Mouse (Mus musculus): Measurements from ENCODE around the gene Rab4a.
A peak's percentile ranks its signal among the peaks of the same experiment; 100 is the strongest.

Rab4a gene

DNA sequence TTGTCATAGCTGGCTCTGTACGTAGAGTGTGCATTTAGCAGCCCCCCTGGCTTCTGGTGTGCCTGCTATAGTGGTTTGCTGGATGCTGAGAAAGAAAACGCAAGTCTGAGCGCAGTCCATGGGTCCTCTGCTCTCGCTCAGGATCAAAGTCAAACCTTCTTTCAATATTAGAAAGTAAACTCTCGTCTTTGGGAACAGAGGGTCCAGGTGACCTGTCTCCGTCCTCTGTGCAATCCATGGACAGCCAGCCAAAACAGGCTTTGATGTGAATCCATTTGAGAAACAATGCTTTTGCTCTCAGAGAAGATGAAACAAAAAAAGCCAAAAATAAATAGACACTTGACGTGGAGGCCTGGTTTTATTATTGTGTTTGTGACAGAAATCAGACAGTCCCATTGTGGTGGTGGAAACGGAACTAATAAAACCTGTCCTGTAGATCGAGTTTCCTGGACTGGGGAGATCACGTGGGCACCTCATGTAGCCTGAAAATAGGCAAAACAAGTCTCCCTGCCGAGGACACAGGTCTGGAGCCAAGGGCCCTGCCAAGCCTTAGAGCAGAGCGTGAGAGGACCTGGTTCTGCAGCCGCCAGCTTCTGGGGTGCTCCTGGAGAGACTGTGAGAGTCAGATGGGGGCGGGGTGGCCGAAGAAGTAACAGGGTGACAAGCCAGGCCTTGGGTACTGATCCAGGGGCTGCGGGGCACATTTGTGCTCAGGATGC lies 7.5 kb downstream of the Rab4a start:
- DNase-seq (ENCODE audit: extremely low spot score): no peak

DNA sequence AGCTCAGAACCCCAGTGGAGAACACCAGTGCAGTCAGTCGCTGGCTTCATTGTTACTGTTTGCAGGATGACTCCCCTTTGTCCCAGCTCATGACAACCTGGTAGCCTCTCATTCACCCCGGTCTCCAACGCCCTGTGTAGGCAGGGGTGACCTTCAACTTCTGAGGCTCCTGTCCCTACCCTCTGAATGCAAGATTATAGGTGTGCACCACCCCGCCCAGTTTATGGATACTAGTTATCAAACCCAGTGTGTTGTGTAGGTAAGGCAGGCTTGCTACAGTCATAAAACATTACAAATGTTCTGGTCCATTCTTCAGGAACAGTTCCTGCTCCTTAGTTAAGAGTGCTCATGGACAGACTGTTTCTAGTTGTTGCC lies 8.1 kb downstream of the Rab4a start:
- no peak for DNase-seq (ENCODE audit: extremely low spot score)

DNA sequence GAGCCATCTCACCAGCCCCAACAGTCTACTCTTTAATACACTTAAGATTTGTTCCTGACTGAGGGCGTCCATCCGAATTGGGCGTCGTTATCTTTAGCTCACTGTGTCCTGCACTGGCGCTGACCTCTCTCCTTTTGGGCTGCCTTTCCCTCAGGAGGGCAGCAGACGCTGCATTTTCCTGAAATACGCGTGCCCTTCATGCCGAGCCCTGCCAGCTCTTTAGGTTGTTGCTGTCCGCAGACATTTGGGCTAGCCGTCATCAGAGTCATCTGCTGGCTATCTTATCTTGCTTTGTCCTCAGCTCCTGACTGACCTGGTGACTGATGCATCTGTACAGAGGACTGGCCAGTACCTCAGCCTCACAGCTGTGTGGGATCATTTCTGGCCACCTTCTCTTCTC lies 9.5 kb downstream of the Rab4a start:
- no peak for DNase-seq (ENCODE audit: extremely low spot score)

DNA sequence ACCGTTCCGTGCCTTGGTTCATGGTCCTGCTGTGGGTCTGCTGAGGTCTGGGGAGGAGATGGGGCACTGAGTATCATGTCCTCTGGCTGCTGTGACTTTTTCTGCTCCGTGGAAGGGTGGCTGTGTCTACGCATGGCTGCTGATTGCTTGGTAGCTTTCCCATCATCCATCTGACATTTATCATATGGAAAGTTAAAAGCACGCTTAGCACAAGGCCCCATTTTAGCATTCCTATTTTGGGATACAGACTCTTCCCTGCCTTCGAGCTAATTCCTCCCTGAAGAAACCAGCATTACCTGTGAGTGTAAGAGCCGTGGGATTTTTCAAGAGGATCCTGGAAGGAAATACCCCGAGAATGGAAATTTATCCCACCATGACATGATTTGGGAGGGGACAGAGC lies 11.2 kb downstream of the Rab4a start:
- DNase-seq (ENCODE audit: extremely low spot score): no peak

DNA sequence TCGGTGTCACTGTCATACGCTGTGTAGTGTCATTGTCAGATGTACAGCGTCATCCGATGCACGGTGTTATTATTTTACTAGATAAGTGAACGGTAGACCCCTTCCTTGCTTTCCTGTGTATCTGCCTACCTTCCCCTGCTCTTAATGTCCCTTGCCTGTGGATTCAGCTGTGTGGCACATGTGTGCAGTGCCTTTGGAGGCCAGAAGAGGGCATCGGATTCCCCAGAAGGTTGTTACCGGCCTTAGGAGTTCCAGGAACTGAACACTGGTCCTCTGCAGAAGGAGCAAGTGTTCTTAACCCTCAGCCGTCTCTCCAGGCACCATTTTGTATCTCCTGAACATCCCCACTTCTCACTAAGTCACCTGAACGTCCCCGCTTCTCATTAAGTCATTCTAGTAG lies 12.0 kb downstream of the Rab4a start:
- no peak for DNase-seq (ENCODE audit: extremely low spot score)

DNA sequence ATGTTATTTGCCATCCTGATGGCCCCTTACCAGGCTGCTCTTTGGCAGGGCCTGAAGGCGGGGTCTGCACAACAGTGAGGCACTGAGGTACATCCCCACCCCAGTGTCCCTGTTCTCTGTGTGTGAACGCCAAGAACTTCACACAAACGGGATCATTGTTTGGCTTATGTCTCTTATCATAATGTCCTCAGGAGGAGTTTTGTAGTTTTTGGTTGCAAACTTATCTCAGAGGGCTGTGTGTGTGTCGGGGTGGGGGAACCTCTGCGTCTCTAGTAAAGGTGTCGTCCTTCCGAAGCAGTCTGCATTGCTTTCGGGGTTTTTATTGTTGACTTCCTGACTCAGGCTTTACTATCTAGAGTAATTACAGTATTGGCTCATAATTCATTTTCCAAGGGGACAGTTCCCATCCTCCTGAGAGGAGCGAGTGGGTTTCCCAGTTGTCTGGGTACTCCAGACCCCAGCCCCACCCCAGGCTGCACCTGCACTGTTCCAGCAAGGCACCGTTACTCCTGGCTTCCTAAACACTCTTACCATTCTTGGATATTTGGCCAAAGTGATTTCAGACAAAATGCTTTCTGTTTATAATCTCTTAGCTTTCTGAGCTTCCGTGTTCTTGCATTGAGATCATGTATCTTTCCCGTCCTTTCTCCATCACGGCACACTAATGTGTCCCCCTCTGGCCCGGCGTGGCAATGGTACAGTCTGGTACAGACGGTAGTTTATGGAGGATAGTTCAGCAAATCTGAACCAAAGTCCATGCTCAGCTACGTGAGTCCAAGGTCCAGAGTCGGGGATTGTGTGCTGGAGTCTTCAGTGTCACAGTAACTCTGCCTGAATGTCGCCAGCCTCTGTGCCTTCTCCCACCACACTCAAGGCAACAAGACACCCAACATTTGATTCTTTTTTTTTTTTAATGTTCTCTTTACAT lies 14.2 kb downstream of the Rab4a start:
- no peak for DNase-seq (ENCODE audit: extremely low spot score)

DNA sequence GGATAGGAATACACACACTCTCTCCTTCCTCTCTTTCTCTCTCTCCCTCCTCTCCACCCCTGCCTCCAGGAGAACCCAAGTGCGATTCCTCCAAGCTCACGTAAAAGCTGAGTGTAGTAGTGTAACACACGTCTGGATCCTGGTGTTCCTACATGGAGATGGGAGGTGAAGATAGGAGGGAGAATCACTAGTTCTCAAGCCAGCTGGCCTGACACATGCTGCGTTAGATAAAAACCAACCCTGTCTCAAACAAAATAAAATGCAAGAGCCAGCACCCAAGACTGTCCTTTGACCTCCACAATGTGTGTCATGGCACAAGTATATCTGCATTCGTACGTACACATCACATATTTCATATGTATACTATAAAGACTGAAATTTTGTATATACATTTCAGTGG lies 15.0 kb downstream of the Rab4a start:
- no peak for DNase-seq (ENCODE audit: extremely low spot score)

DNA sequence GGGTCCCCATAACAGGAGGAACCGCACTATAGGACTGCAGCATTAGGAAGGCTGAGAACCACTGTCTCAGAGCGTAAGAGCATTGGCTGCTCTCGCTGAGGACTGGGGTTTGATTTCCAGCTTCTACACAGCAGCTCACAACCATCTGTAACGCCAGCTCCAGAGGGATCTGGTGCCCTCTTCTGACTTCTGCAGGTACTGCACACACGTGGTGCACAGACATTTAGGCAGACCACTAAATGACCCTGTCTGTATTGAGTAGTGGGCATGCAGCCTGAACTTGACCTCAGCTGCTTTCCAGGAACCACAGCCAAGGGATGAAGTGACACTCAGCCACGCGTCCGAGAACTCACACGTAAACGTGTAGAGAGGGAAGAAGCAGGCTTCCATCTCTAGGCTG lies 17.3 kb downstream of the Rab4a start:
- no peak for DNase-seq (ENCODE audit: extremely low spot score)

DNA sequence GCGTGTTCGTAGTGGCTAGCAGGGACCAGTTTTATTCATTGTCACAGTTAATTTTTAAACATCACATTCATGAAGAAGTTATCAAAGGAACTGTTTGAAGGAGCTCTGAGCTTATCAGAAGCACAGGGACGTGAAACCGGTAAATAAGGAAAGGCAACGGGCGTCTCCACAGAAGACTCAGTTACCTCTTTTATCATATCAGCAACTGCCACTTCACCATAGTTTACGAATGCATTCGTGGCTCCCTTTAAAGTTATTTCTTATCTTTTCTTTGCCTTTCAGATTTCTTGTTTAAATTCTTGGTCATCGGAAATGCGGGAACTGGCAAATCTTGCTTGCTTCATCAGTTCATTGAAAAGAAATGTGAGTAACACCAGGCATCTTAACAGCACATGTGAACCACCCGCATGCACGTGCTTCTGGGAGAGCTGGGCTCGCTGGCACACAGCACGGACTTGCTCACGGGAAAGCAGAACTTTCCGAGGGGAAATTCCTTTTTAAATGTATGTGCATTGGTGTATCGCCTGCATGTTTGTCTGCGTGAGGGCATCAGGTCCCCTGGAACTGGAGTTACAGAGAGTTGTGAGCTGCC lies 17.8 kb downstream of the Rab4a start:
- no peak for DNase-seq (ENCODE audit: extremely low spot score)

DNA sequence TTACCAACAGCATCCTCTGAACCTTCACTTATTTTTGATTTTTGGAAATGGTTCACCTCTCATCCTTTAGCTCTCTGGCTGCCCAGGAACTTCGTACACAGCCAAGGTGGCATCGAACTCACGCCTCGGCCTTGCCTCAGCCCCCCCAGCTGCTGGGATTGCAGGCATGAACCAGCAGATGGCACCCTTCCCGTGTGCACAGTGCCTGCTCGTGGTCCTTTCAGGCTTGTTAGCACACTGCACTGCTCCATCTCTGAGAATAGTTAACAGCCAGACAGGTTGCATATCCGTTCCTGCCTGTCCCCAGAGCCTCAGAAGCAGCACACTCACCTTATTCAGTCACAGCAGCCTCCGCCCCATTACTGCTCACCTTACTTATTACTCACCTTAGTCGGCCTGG lies 20.2 kb downstream of the Rab4a start:
- DNase-seq (ENCODE audit: extremely low spot score): peak; percentile 25

DNA sequence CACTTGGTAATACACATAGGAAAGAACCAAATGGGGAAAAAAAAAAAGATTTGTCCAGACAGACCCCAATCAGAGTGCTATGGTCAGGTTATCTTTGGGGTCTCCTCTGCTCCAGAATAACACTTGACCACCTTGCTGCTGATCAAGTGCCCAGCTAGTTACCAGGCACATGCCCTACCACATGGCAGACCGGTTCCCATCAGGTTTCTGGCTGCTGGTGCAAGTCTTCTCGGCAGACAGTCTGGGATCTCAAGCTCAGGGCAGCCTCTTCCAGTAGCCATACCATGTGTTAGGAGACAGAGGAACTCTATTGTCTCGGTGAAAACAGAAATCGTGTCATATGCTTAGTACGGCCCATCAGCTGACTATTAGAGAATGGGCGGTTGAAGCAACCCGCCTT lies 21.0 kb downstream of the Rab4a start:
- no peak for DNase-seq (ENCODE audit: extremely low spot score)

DNA sequence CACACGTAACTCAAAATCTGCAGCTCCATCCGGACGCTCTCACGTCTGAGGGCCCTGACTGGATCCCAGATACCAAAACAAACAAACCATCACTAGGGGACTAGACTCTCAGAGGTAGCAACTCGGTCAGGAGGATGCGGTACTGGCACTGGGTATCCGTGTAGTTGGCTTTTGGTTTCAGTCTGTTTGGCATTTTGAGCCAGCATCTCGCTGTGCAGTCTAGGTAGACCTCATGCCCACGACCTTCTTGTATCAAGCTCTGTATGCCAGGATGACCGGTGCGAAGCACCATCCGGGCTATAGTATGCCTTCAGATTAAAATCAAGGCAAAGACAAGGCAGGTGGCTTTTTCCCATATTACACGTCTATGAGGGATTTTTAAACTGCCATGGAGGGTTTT lies 21.7 kb downstream of the Rab4a start:
- DNase-seq (ENCODE audit: extremely low spot score): no peak

DNA sequence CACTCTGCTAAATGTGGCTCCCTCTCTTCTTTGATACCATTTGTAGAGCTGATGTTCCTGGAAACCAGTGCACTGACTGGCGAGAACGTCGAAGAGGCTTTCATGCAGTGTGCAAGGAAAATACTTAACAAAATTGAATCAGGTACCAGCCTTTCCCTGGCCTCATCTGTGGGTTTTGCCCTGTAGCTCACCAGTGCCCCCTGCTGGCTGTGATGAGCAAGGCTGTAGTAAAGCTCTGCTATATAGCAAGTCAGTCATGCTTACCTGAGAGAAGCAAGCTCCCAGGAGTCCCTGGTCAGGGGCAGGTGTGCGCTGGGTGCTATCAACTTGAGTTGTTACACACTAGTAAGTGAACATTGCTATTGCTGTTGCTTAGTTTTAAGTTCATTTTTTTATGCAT lies 27.0 kb downstream of the Rab4a start:
- DNase-seq (ENCODE audit: extremely low spot score): no peak

DNA sequence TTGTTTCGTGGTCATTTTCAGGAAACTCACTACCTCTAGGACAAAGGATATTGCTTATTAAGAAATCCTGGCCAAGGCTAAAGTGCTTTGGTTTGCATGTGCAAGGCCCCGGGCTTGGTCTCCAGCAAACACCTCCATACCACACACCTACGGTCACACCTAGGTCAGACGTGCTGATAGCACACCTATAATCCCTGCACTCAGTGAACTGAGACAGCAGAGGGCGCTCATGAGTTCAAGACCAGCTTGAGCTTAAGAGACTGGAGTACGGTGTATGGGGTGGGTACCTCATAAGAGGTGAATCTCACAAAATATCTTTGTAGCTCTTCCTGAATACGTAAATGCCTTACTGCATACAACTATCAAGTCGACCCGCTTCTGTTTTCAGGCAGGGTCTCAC lies 29.7 kb downstream of the Rab4a start:
- DNase-seq (ENCODE audit: extremely low spot score): peak; percentile 47

DNA sequence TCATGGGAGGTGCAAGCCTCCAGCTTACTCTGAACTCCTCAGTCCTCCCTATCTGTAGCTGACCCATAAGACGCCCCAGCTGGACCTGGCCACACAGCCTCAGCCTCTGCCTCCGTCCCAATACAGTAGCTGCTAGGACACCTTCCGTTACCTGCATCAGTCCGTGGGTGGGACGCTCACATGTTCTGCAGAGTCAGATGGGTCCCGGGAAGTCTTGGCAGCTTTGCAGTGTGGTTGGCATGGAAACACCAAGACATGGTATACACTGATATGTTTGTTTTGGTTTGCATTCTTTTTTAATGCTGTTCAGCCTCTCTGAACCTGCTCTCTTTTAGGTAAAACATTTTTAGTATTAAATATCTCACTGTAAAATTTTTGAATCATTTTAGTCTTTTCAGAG lies 30.6 kb downstream of the Rab4a start:
- no peak for DNase-seq (ENCODE audit: extremely low spot score)

DNA sequence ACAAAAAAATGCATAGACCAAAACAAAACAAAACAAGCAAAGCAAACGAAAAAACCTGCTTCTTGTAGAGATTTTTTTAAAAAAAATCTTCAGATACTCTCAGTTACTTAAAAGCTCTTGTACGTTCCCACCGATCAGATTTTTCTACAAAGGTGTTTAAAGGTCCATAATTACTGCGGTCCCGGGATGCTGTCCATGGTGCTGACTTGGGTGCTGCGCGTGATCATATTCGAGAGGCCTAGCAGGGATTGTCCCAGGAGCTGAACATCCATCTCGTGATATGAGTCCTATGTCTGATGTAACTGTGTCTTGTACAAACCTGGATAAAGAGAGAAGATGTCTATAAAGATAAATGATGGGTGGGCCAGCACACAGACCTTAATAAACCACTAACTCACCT lies 32.7 kb downstream of the Rab4a start:
- DNase-seq (ENCODE audit: extremely low spot score): peak; percentile 20

DNA sequence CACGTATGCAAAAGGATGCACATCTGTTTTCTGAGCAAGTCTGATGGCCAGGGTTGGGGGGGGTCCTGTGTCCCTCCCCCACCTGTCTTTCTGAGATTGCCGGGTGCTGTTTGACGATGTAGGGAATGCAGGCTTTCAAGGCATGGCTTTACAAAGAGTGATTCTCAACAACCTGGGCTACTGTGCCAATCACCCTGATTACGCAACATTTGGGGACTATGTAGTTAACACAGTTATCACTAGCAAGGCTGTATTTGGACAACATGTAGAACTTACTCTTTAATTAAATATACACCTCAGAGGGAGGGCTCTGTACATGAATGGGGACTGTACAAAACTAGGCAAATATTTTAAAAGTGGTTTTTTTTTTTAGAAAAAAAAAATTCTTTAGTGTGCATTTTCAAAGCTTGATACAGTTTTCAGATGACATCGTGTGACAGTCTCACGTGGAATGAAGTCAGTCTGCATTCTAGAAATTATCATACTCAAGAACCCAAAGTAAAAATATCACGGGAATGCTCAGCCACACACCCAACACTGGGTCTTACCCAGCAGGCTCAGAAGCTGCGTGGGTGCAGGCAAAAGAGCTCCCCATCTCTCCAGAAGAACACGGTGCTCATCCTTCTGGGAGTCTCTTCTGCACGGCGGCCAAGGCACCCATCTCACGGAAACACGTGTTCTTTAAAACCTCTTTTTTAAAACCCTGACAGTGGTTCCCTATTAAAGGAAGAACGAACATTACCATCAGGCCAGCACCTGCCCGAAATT lies 35.0 kb downstream of the Rab4a start:
- no peak for DNase-seq (ENCODE audit: extremely low spot score)

DNA sequence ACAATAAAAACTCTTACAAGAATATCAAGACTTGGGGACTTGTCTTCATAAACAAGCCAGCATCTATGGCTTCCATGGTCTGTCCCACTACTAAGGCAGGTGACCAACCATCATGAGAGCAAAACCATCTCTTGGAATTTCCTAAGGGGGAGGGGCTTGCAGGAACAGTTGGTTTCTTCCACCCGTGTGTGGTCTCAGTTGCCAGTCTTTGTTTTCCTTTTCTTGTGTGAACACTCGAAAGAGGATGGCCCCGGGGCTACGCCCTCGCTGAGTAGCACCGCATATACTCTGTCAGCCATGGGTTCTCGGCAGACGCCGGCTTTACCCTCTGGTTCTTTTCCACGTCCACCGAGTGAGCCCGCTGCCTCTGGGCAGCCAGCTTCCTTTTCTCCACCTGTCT lies 36.3 kb downstream of the Rab4a start:
- no peak for DNase-seq (ENCODE audit: extremely low spot score)

DNA sequence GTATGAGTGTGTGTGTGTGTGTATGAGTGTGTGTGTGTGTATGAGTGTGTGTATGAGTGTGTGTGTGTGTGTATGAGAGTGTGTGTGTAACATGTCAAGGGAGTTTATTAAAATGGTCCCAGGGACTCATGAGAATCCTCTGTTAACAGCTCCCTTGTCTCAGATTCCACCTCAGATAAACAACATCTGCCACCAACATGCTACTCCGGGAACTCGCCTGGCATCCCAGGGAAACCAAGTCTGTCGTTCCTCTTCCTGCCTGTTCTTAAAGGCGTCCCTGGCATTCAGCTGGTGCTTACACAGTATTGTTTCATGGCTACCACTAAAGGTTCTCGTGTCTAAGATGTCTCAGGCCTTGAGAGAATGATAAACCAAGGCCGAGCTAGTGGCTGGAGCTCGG lies 38.6 kb downstream of the Rab4a start:
- no peak for DNase-seq (ENCODE audit: extremely low spot score)

DNA sequence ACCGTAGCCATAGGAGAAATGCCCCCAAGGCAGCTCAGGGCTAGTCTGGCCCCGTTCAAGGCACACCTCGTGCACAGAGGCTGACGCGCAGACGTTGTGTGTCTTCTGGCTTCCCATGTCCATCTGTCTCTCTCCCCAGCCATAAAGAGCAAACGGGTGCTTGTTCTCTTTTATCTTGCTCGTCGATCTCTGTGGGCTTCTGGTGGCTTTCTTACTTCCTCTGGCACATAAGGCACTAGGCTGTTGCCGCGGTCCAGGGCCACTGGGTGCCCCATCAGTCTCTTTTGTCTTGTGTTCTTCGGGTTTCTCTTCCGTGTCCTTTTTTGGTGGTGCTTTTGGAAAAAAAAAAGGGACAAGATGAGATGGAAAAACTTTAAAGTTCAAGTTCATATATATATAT lies 39.3 kb downstream of the Rab4a start:
- no peak for DNase-seq (ENCODE audit: extremely low spot score)

DNA sequence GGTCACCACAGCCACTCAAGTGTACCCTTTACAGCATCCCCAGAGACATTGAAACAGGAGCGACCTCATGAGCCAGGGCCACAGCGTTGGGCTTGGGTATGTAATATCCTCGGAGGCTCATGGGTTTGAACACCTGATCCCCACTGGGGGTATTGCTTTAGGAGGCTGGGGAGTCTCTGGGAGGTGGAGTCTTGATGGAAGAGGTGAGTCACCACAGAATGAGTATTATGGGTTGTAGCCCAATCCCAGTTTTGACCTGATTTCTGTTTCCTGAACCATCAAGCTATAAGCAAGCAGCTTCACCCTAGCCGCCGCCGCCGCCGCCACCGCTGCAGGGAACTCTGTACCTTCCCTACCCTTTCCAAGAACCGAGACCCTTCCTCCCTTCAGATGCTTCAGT lies 40.2 kb downstream of the Rab4a start:
- DNase-seq (ENCODE audit: extremely low spot score): no peak

DNA sequence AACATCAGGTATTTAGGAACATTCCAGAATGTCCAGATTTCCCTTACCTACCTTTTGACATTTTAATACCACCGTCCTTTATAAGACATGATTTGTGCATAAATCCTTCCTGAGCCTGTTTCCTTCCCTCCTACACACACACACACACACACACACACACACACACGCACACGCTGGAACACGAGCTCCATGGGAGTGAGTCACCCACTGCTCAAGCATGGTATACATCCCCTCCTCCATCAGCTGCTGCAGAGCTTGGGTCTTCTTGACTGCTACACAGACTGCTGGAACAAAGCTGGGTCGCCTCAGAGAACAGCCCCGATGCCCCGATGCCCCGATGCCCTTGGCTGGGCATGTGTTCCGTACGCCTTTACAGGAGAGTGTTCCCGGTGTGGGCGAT lies 40.7 kb downstream of the Rab4a start:
- no peak for DNase-seq (ENCODE audit: extremely low spot score)

Measured in embryo, embryonic 9.5 days (tissue).